Mouse (Mus musculus): ENCODE results near the gene Wwc2.

DNA sequence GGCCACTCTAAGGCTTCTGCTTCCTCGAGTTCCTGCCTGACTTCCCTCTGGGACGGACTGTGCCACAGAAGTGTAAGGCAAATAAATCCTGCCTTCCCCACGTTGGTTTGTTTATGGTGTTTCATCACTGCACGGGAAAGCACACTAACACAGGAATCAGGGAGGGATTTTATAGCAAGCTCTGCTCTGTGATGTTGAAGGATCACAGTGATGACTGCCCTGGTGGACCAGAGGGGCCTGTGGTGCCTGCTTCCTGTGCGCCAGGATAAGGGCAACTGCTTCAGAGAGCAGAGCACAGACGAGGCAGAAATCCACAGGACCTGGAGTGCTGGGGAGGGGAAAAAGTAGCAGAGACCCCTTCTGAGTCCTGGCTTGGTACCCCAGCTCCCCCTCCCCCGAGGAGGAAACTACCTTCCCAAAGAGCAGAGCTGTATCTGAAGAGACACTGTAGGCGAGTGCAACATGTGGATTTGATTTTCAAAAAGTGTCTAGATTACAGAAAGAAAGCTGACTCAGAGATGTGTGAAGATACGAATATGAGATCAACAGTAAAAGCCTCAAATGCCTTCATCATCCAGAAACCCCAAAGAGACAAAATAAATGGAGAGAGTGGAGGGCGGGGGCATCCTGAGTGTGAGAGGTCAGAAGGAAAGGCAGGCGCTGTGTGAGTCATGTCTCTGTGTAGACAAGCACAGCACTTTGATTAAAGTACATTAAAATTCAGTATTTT is 101.7 kb downstream of the Wwc2 start:
- no peak for TF ChIP-seq POLR2A (IDR thresholded peaks at IDR 0.05; ENCODE audit: control insufficient read depth, low read depth, low read length)
- TF ChIP-seq CTCF (IDR thresholded peaks at IDR 0.05; ENCODE audit: control insufficient read depth, insufficient read depth, insufficient replicate concordance, low read depth, low read length), result no peak
